Mouse (Mus musculus) liver, embryonic 11.5 days (tissue): ENCODE results near the gene Dapp1. TPM values are rescaled to one million over a fixed set of nuclear protein-coding genes. Genes with fewer than 3 reads are reported as not detected.

ENCODE experiments used
- ATAC-seq: fragments of 200-750 bp; cut with Nextera tagmentation; replicated peaks from 2 replicates; pipeline ENCODE4 v1.8.0; 2017; ENCODE audit warnings: moderate number of reproducible peaks, mild to moderate bottlenecking, moderate TSS enrichment, moderate library complexity; ENCODE audit not compliant: low FRiP score
- DNase-seq: peaks from one replicate; pipeline ENCODE4 v3.0.0-alpha.2; 2017; ENCODE audit warnings: low spot score
- H3K27ac ChIP-seq: fragments of 300-500 bp; sonication (generic); 2 replicates; pipeline ENCODE4 v1.5.1; 2014; ENCODE audit warnings: mild to moderate bottlenecking, low read depth, low read length, control low read depth
- H3K27me3 ChIP-seq: fragments of 300-500 bp; sonication (generic); replicated peaks from 2 replicates; pipeline ENCODE4 v1.6.1; 2014; ENCODE audit warnings: low read length, mixed read lengths; ENCODE audit not compliant: control insufficient read depth, insufficient read depth
- H3K36me3 ChIP-seq: fragments of 300-500 bp; sonication (generic); 2 replicates; pipeline ENCODE4 v1.6.1; 2014; ENCODE audit warnings: mild to moderate bottlenecking, low read length, moderate library complexity, mixed read lengths; ENCODE audit not compliant: control insufficient read depth, insufficient read depth
- H3K4me1 ChIP-seq: fragments of 300-500 bp; sonication (generic); replicated peaks from 2 replicates; pipeline ENCODE4 v1.6.1; 2014; ENCODE audit warnings: low read length, mixed read lengths; ENCODE audit not compliant: control insufficient read depth, insufficient read depth
- H3K4me2 ChIP-seq: fragments of 300-500 bp; sonication (generic); 2 replicates; pipeline ENCODE4 v1.6.1; 2014; ENCODE audit warnings: mild to moderate bottlenecking, control low read depth, moderate library complexity
- H3K4me3 ChIP-seq: fragments of 300-500 bp; sonication (generic); 2 replicates; pipeline ENCODE4 v1.5.1; 2014; ENCODE audit warnings: low read depth, low read length, control low read depth
- H3K9ac ChIP-seq: fragments of 300-500 bp; sonication (generic); 2 replicates; pipeline ENCODE4 v1.6.1; 2014; ENCODE audit warnings: low read depth, low read length, control low read depth
- H3K9me3 ChIP-seq: fragments of 300-500 bp; sonication (generic); 2 replicates; pipeline ENCODE4 v1.6.1; 2016; ENCODE audit warnings: low read length, inconsistent platforms, mixed read lengths; ENCODE audit not compliant: control insufficient read depth
- WGBS: fragments of 180-500 bp; shearing (Covaris S2); extraction: QIAGEN DNeasy Blood & Tissue Kit; methylation state at CpG from one replicate; pipeline ENCODE4 v1.1.7; 2014; 5-methylcytosine and 5-hydroxymethylcytosine counted together
- polyA plus RNA-seq: library from polyadenylated mRNA; unstranded; fragments of >200 nt; fragmentation: Nextera tagmentation; extraction: Ambion mirVana; gene quantifications from 2 replicates; pipeline ENCODE4 v1.2.1, GENCODE M21; 2014

Gene Dapp1
- polyA plus RNA-seq, 1 experiment from 2014 or later, result 35.5 TPM

- no peaks in the 10 kb centered on the region for H3K36me3 ChIP-seq
- H3K4me1 ChIP-seq, result no peaks in the 10 kb centered on the region
- DNase-seq (no peak), ATAC-seq (no peak)
- no peak overlapping the region for H3K4me3 ChIP-seq
- H3K9ac ChIP-seq, result no peak overlapping the region
- H3K27ac ChIP-seq, result no peak overlapping the region
- no peak overlapping the region for H3K4me2 ChIP-seq
- H3K9me3 ChIP-seq, result no peaks in the 10 kb centered on the region
- H3K27me3 ChIP-seq, result no peaks in the 10 kb centered on the region
- WGBS, result 43% methylated on average over 4 of the region's 4 CpGs
These were observed 31.0 kb upstream of the Dapp1 start for GRCm38 (mm10) chr3:138012351-138012750.

GRCm38 (mm10) chr3:138008152-138008551 is 26.8 kb upstream of the Dapp1 start:
- Histone ChIP-seq H3K9me3 (no peaks in the 10 kb centered on the region), H3K4me2 (no peak overlapping the region), H3K9ac (no peak overlapping the region), H3K36me3 (no peaks in the 10 kb centered on the region), H3K4me3 (no peak overlapping the region), H3K4me1 (no peaks in the 10 kb centered on the region), H3K27ac (no peak overlapping the region), H3K27me3 (no peaks in the 10 kb centered on the region)
- ATAC-seq (no peak), DNase-seq (no peak)
- WGBS, result 65% methylated on average over 6 of the region's 6 CpGs

- H3K9ac ChIP-seq, result no peak overlapping the region
- ATAC-seq, result no peak
- H3K4me2 ChIP-seq, result no peak overlapping the region
- no peak overlapping the region for H3K27ac ChIP-seq
- no peaks in the 10 kb centered on the region for H3K4me1 ChIP-seq
- H3K4me3 ChIP-seq, result no peak overlapping the region
- H3K27me3 ChIP-seq, result no peaks in the 10 kb centered on the region
- WGBS, result 68% methylated on average over 3 of the region's 3 CpGs
- no peaks in the 10 kb centered on the region for H3K36me3 ChIP-seq
- no peaks in the 10 kb centered on the region for H3K9me3 ChIP-seq
- DNase-seq, result no peak
These were observed 25.6 kb upstream of the Dapp1 start for GRCm38 (mm10) chr3:138006896-138007295.

DNA sequence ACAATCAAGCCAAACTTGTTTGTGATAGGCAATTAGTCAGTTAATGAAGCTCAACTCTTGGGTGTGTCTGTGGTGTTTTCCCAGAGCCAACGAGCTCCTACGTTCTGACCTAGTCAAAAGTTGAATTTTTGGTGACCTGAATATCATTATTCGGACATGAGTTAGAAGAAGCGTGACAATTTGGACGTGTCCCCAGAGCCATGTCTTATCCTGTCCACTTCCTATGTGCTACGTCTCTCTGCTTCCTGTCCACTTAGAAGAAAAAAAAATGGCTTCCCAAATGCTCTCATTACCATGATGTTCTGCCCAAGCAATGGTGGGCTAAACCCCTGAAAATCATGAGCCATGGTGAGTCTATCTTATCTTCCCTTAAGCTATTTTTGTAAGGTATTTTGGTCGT is 21.9 kb upstream of the Dapp1 start:
- Histone ChIP-seq H3K4me2 (no peak overlapping the region), H3K36me3 (no peaks in the 10 kb centered on the region), H3K9ac (no peak overlapping the region), H3K4me1 (no peaks in the 10 kb centered on the region), H3K9me3 (no peaks in the 10 kb centered on the region), H3K27ac (no peak overlapping the region), H3K4me3 (no peak overlapping the region), H3K27me3 (no peaks in the 10 kb centered on the region)
- no peak for DNase-seq
- no peak for ATAC-seq
- 79% methylated on average over 7 of the region's 7 CpGs for WGBS

DNA sequence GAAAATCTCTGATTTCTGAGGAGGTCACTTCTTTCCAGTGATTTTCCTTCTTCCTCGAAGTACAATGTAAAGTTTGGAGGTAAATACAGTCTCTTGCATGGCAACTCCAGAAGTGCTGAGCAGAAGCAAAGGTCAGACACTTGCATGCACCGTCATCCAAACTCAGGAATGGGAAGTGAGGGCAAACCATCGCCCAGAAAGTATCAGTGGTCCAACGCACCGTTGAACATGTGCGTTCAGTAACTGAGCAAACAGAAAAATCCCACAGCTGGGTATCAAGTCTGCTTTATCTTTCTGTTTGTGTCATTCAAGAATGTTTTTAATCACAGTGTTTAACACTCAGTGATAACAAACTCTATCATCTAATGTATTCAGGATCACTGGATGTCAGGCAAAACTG is 21.2 kb upstream of the Dapp1 start:
- ATAC-seq, result no peak
- H3K36me3 ChIP-seq, result no peaks in the 10 kb centered on the region
- no peak overlapping the region for H3K9ac ChIP-seq
- WGBS, result 70% methylated on average over 6 of the region's 6 CpGs
- H3K27ac ChIP-seq, result no peak overlapping the region
- no peaks in the 10 kb centered on the region for H3K9me3 ChIP-seq
- DNase-seq, result no peak
- H3K4me3 ChIP-seq, result no peak overlapping the region
- no peak overlapping the region for H3K4me2 ChIP-seq
- H3K27me3 ChIP-seq, result no peaks in the 10 kb centered on the region
- H3K4me1 ChIP-seq, result no peaks in the 10 kb centered on the region

DNA sequence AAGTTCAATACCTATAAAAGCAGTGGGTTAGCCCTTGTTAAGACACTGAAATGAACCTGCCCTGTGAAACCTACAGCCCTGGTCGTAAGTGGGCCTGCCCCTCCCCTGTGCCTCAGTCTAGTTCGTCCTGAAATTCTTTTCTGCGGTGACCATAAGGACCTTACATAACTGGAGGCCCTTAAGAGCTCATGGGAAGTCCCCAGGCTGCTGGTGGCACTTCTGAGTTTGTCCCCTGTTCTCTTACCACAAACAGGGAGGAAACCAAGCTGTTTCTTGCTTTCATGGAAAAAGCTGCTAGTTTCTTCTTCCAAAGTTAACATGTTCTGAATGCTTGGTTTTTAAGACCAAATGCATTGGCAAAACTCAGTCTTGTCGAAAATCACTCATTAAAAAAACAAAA is 20.5 kb upstream of the Dapp1 start:
- no peak overlapping the region for H3K9ac ChIP-seq
- H3K4me1 ChIP-seq, result no peaks in the 10 kb centered on the region
- H3K4me3 ChIP-seq, result no peak overlapping the region
- H3K4me2 ChIP-seq, result no peak overlapping the region
- ATAC-seq (no peak), DNase-seq (no peak)
- H3K27ac ChIP-seq, result no peak overlapping the region
- H3K27me3 ChIP-seq, result no peaks in the 10 kb centered on the region
- 69% methylated on average over 4 of the region's 4 CpGs for WGBS
- H3K36me3 ChIP-seq, result no peaks in the 10 kb centered on the region
- no peaks in the 10 kb centered on the region for H3K9me3 ChIP-seq

- Histone ChIP-seq H3K4me2 (no peak overlapping the region), H3K36me3 (no peaks in the 10 kb centered on the region), H3K9me3 (no peaks in the 10 kb centered on the region), H3K27ac (no peak overlapping the region), H3K4me3 (no peak overlapping the region), H3K4me1 (no peaks in the 10 kb centered on the region), H3K27me3 (no peaks in the 10 kb centered on the region), H3K9ac (no peak overlapping the region)
- no peak for DNase-seq
- ATAC-seq, result no peak
- WGBS, result 60% methylated on average over 4 of the region's 4 CpGs
These were observed 19.4 kb upstream of the Dapp1 start for GRCm38 (mm10) chr3:138000724-138001069.

DNA sequence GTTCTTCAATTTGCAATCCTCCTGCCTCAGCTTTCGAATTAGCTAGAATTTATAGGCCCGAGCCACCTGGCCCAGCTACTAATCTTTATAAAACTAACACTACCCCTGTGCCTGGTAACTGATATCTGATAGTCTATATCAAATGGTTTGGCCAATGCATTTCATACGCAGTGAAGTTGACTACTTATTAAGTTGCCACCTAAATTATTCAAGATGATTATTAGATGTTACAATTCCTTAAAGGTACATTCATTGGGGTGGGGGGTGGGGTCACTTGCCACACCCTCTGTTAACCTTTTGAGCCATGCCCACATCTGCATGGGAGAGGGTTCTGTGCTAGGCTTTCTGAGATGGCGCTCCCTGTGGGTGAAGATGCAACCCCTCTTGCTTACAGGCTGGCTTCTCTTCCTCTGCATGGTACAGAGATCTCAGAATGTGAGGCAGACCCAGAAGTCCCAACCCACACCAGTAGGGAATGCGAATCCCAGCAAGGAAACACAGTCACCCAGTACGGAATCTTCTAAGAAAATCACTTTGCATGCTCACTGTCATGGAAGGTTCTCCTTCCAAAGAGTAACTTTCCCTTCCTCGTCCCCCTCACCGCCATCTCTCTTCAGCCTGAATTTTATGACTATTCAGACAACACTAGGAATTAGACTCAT is 18.8 kb upstream of the Dapp1 start:
- no peak for DNase-seq
- Histone ChIP-seq H3K4me3 (no peak overlapping the region), H3K36me3 (no peaks in the 10 kb centered on the region), H3K4me1 (no peaks in the 10 kb centered on the region), H3K9ac (no peak overlapping the region), H3K27ac (no peak overlapping the region), H3K4me2 (no peak overlapping the region), H3K9me3 (no peaks in the 10 kb centered on the region), H3K27me3 (no peaks in the 10 kb centered on the region)
- no peak for ATAC-seq
- WGBS, result 94% methylated on average over 8 of the region's 8 CpGs

DNA sequence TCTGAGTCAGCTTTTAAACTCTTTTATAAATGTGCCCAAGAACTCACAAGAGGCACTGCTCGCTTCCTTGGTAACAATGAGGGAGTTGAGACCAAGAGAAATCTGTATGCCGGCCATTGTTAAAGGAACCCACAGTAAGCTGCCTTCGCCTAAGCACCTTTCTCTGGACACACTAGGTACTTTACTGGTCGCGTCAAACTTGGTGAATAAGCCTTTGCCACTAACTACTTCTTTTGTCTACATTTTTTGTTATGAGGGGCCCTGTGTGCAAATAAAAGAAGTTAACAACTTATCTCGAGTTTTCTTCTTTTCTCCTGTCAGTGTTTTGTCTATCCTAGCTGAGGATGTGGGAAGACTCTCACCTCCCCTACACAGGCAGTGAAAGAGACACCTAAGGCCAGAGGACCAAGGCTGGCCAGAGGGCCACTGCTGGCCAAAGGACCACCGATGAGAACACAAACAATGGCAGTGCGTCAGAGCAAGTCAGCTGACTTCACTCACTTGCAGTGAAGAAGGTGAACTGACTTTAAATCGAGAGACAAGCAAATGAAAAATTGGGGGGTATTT is 18.0 kb upstream of the Dapp1 start:
- no peaks in the 10 kb centered on the region for H3K36me3 ChIP-seq
- DNase-seq (no peak), ATAC-seq (no peak)
- no peaks in the 10 kb centered on the region for H3K9me3 ChIP-seq
- no peaks in the 10 kb centered on the region for H3K4me1 ChIP-seq
- no peak overlapping the region for H3K27ac ChIP-seq
- no peak overlapping the region for H3K9ac ChIP-seq
- H3K27me3 ChIP-seq, result no peaks in the 10 kb centered on the region
- no peak overlapping the region for H3K4me2 ChIP-seq
- 77% methylated on average over 9 of the region's 9 CpGs for WGBS
- H3K4me3 ChIP-seq, result no peak overlapping the region
